ENCODE assay signal across 7 mouse cellular contexts in genomic region chr9:3334962-3335767, GRCm38 (mm10). TPM values are rescaled to one million over a fixed set of nuclear protein-coding genes. Genes with fewer than 3 reads are reported as not detected.
DNase-seq lines count a peak whose midpoint lies in the region; ATAC-seq lines count a peak whose summit lies in the region.

Gene Alkbh8 (plus strand): TSS chr9:3335140.

- peak within 1 kb of the TSS; percentile 85 for H3K4me3 ChIP-seq in intestine, embryonic 14.5 days (ENCODE audit: low read depth, low read length)

- H3K36me3 ChIP-seq in intestine, embryonic 14.5 days (ENCODE audit: control insufficient read depth, insufficient read depth, low read length) = peaks cover 15% of the 10 kb centered on the region

- DNase-seq in adrenal gland, adult (ENCODE audit: inconsistent age in 2 of 2, low spot score in 1 of 2) = peak; percentile 81 to 95
- DNase-seq in embryo, embryonic 11 days = peak; percentile 92
- peak; percentile 47 for DNase-seq in gastrocnemius, postnatal 25 days
- DNase-seq in intestine, embryonic 14.5 days (ENCODE audit: low spot score) = peak; percentile 88
- DNase-seq in left cerebral cortex, postnatal 14 days (ENCODE audit: low spot score in 2 of 2) = peak; percentile 82 to 86
- DNase-seq in mesoderm, embryonic 11.5 days (ENCODE audit: low read depth, low spot score) = peak; percentile 87
- DNase-seq in right cerebral cortex, postnatal 36 days (ENCODE audit: low spot score in 2 of 2) = peak; percentile 77 to 79

- peak within 1 kb of the TSS; percentile 71 for H3K9ac ChIP-seq in intestine, embryonic 14.5 days (ENCODE audit: low read length)

- H3K27me3 ChIP-seq in intestine, embryonic 14.5 days (replicated peaks; ENCODE audit: control insufficient read depth, insufficient read depth, low read length) = no peaks in the 10 kb centered on the region

- peak within 1 kb of the TSS; percentile 70 for H3K27ac ChIP-seq in intestine, embryonic 14.5 days (ENCODE audit: low read depth)

- WGBS in intestine, embryonic 14.5 days = 8% methylated on average over 20 of the region's 20 CpGs

- peaks cover 5% of the 10 kb centered on the region; the same call in 1 of the 2 replicates for H3K4me1 ChIP-seq in intestine, embryonic 14.5 days (replicated peaks; ENCODE audit: control insufficient read depth, insufficient read depth, low read length)

- peak; percentile 97 for ATAC-seq in intestine, embryonic 14.5 days (replicated peaks; ENCODE audit: low FRiP score, low TSS enrichment, low read depth)

- H3K4me2 ChIP-seq in intestine, embryonic 14.5 days (ENCODE audit: low read length) = peak within 1 kb of the TSS; percentile 59

- intact Hi-C loops in left cerebral cortex, postnatal 14 days (cut with DNase I) = no loop called here

- no peaks in the 10 kb centered on the region for H3K9me3 ChIP-seq in intestine, embryonic 14.5 days (ENCODE audit: control insufficient read depth, low read length)

RNA-seq across cellular contexts. Expression of gene Alkbh8, which starts in this region (rescaled TPM):
- total RNA-seq in gastrocnemius, postnatal 25 days (2021) = 10 to 100 TPM; 17.4 to 20.7 TPM
- polyA plus RNA-seq in intestine, embryonic 14.5 days (2014; fragmentation: Nextera tagmentation; extraction: Ambion mirVana) = 25.6 and 30.0 TPM in 2 replicates
- total RNA-seq in left cerebral cortex, postnatal 14 days (2021) = 10 to 100 TPM; 41.6 to 44.4 TPM

Comparison
In these comparisons a context has a peak if more than half of its experiments do, and no peak if none do; other contexts are left out.
1. Peak in every context shown above with its lines: DNase-seq, ATAC-seq, H3K4me3 ChIP-seq and H3K27ac ChIP-seq.